Mouse (Mus musculus) right cerebral cortex, postnatal 4 days (tissue): Measurements from ENCODE around the gene Cpm.
"Not testable (repeated sequence)": the region's sequence is repeated elsewhere in the genome, so short reads cannot be mapped to it uniquely, and the experiment has no call there.

Source experiments
- DNase-seq: peaks from one replicate; pipeline ENCODE4 v3.0.0-alpha.2; 2022

Gene Cpm

GRCm38 (mm10) chr10:117727518-117728110 is 98.3 kb downstream of the Cpm start:
- no peak for DNase-seq

GRCm38 (mm10) chr10:117728574-117728973 is 99.3 kb downstream of the Cpm start:
- DNase-seq = no peak

- DNase-seq = no peak
Measured at GRCm38 (mm10) chr10:117729139-117729814, 100.0 kb downstream of the Cpm start.

- no peak for DNase-seq
Measured at GRCm38 (mm10) chr10:117730140-117730539, 100.8 kb downstream of the Cpm start.

GRCm38 (mm10) chr10:117730637-117731203 is 101.4 kb downstream of the Cpm start:
- no peak for DNase-seq

- DNase-seq = no peak
Measured at GRCm38 (mm10) chr10:117731244-117732101, 102.2 kb downstream of the Cpm start.

- DNase-seq = no peak
Measured at GRCm38 (mm10) chr10:117732184-117732583, 102.9 kb downstream of the Cpm start.

- DNase-seq = no peak
Measured at GRCm38 (mm10) chr10:117732962-117733592, 103.8 kb downstream of the Cpm start.

GRCm38 (mm10) chr10:117733626-117734025 is 104.3 kb downstream of the Cpm start:
- DNase-seq = not testable (repeated sequence)

- not testable (repeated sequence) for DNase-seq
Measured at GRCm38 (mm10) chr10:117734104-117734852, 105.0 kb downstream of the Cpm start.

- DNase-seq = not testable (repeated sequence)
Measured at GRCm38 (mm10) chr10:117735396-117735795, 106.1 kb downstream of the Cpm start.

GRCm38 (mm10) chr10:117736573-117736972 is 107.3 kb downstream of the Cpm start:
- no peak for DNase-seq
